Mouse (Mus musculus) MEL (cell line): Measurements from ENCODE around the gene Wnt9a.

ENCODE experiments used
- CHD2 ChIP-seq: IDR thresholded peaks from 2 replicates; pipeline ENCODE4 v1.6.1; 2011; ENCODE audit warnings: low read length, improper control_type of control experiment
- CTCF ChIP-seq, 3 experiments: IDR thresholded peaks in 2 of 3; conservative IDR thresholded peaks in 1 of 3; 2 replicates each; pipeline ENCODE4 v1.5.1; 2011 to 2012; ENCODE audit warnings: low read length in 3 of 3, low read depth in 2 of 3, mild to moderate bottlenecking in 2 of 3, improper control_type of control experiment in 1 of 3, inconsistent platforms in 1 of 3, mixed read lengths in 1 of 3, moderate library complexity in 1 of 3; ENCODE audit not compliant: control insufficient read depth in 1 of 3, insufficient read depth in 1 of 3, poor library complexity in 1 of 3, severe bottlenecking in 1 of 3
- TAL1 ChIP-seq: IDR thresholded peaks from 2 replicates; pipeline ENCODE4 v1.6.1; 2012; ENCODE audit warnings: mild to moderate bottlenecking, inconsistent platforms, low read length, moderate library complexity, mixed read lengths
- USF1 ChIP-seq: IDR thresholded peaks from 2 replicates; pipeline ENCODE4 v1.6.1; 2014; ENCODE audit warnings: low read depth, mild to moderate bottlenecking, inconsistent platforms, low read length, improper control_type of control experiment, moderate library complexity
- ZNF384 ChIP-seq: IDR thresholded peaks from 2 replicates; pipeline ENCODE4 v1.6.1; 2012; ENCODE audit warnings: low read depth, mild to moderate bottlenecking, inconsistent platforms, low read length, improper control_type of control experiment

GRCm38 (mm10) chr11:59306461-59307421 is at the start of gene Wnt9a:
- TF ChIP-seq CTCF (IDR thresholded peaks at IDR 0.05 in 2 of 3, conservative IDR thresholded peaks at IDR 0.05 in 1 of 3; ENCODE audit: control insufficient read depth in 1 of 3, insufficient read depth in 1 of 3, low read depth in 2 of 3, low read length in 3 of 3, poor library complexity in 1 of 3, severe bottlenecking in 1 of 3): no peak
- TF ChIP-seq TAL1: no peak
- TF ChIP-seq CHD2: no peak
- no peak for TF ChIP-seq ZNF384
- no peak for TF ChIP-seq USF1
